ENCODE assay signal across 12 mouse cellular contexts in genomic region chr9:51167954-51168353, GRCm38 (mm10). TPM values are rescaled to one million over a fixed set of nuclear protein-coding genes. Genes with fewer than 3 reads are reported as not detected.
DNase-seq lines count a peak whose midpoint lies in the region; ATAC-seq lines count a peak whose summit lies in the region.
"Had no signal": no experiment of that assay in that cellular context is flagged by ENCODE, and none has a peak within 500 bp of the region (broad histone marks: within the 10 kb centered on the region; RNA-seq: fewer than 3 reads in every experiment).

No protein-coding gene starts in this region.

- no peak overlapping the region for H3K9ac ChIP-seq in midbrain, embryonic 11.5 days (ENCODE audit: low read length)
- H3K9ac ChIP-seq in neural tube, embryonic 15.5 days (replicated peaks), result no peak overlapping the region
- H3K9ac ChIP-seq: midbrain, embryonic 12.5 days had no signal

- H3K4me1 ChIP-seq in midbrain, embryonic 11.5 days (ENCODE audit: control insufficient read depth, insufficient read depth, low read length), result no peaks in the 10 kb centered on the region
- no peaks in the 10 kb centered on the region for H3K4me1 ChIP-seq in neural tube, embryonic 15.5 days

- H3K4me3 ChIP-seq in midbrain, embryonic 11.5 days (ENCODE audit: low read depth, low read length), result no peak overlapping the region
- H3K4me3 ChIP-seq in neural tube, embryonic 15.5 days (replicated peaks), result no peak overlapping the region
- H3K4me3 ChIP-seq: midbrain, embryonic 12.5 days had no signal

- H3K27ac ChIP-seq in midbrain, embryonic 11.5 days (ENCODE audit: low read depth, low read length), result no peak overlapping the region
- H3K27ac ChIP-seq in neural tube, embryonic 15.5 days (replicated peaks), result no peak overlapping the region
- H3K27ac ChIP-seq: midbrain, embryonic 12.5 days had no signal

- H3K9me3 ChIP-seq in midbrain, embryonic 11.5 days (ENCODE audit: control insufficient read depth, low read length), result no peaks in the 10 kb centered on the region
- H3K9me3 ChIP-seq in neural tube, embryonic 15.5 days (replicated peaks), result no peaks in the 10 kb centered on the region
- H3K9me3 ChIP-seq: midbrain, embryonic 12.5 days had no signal

- 66% methylated on average over 11 of the region's 11 CpGs for WGBS in midbrain, embryonic 11.5 days
- 57% methylated on average over 11 of the region's 11 CpGs for WGBS in neural tube, embryonic 15.5 days

- DNase-seq in cerebellum, postnatal 25 days, result peak; percentile 33 to 47
- DNase-seq in cerebellum, adult 11-12 months, result no peak
- peak; percentile 78 for DNase-seq in urinary bladder, postnatal 14 days (ENCODE audit: low spot score)
- DNase-seq in urinary bladder, postnatal 10 days (ENCODE audit: low spot score), result no peak
- DNase-seq in spleen, postnatal 36 days (ENCODE audit: low spot score in 2 of 2), result peak; percentile 52 to 53
- no peak for DNase-seq in layer of hippocampus, adult 8-10 months (ENCODE audit: low spot score in 2 of 2)
- DNase-seq in midbrain, embryonic 11.5 days (ENCODE audit: low spot score, missing footprints), result no peak
- DNase-seq: kidney, adult 11 months had no signal

- no peak for ATAC-seq in midbrain, embryonic 11.5 days (ENCODE audit: low FRiP score)
- no peak for ATAC-seq in neural tube, embryonic 15.5 days (ENCODE audit: low FRiP score)

- H3K4me2 ChIP-seq in midbrain, embryonic 11.5 days, result no peak overlapping the region
- H3K4me2 ChIP-seq in neural tube, embryonic 15.5 days, result no peak overlapping the region
- H3K4me2 ChIP-seq: midbrain, embryonic 12.5 days had no signal

- H3K27me3 ChIP-seq in midbrain, embryonic 11.5 days (ENCODE audit: control insufficient read depth, insufficient read depth, low read length), result no peaks in the 10 kb centered on the region
- H3K27me3 ChIP-seq in neural tube, embryonic 15.5 days (replicated peaks), result no peaks in the 10 kb centered on the region
- H3K27me3 ChIP-seq: midbrain, embryonic 12.5 days had no signal

- H3K36me3 ChIP-seq in midbrain, embryonic 11.5 days (ENCODE audit: control insufficient read depth, insufficient read depth, low read length), result no peaks in the 10 kb centered on the region
- no peaks in the 10 kb centered on the region for H3K36me3 ChIP-seq in neural tube, embryonic 15.5 days
- H3K36me3 ChIP-seq: midbrain, embryonic 12.5 days had no signal

RNA-seq across cellular contexts. Expression of gene Gm32742, which starts 2.6 kb away (rescaled TPM):
- under 1 TPM in 1 of 4 experiments, not detected in 3; 0.10 TPM for total RNA-seq in layer of hippocampus, adult 8-10 months (2022)
- polyA plus RNA-seq in midbrain, embryonic 11.5 days (2014; fragmentation: Nextera tagmentation; extraction: Ambion mirVana), result not detected in 2 replicates
- 0.19 TPM in 1 of 2 replicates, not detected in the other for polyA plus RNA-seq in neural tube, embryonic 15.5 days (2015; fragmentation: Nextera tagmentation; extraction: Ambion mirVana)
- total RNA-seq: left cerebral cortex, postnatal 25 days had no signal
- polyA plus RNA-seq: heart, embryonic 14.5 days; midbrain, embryonic 12.5 days had no signal

RNA-seq across cellular contexts. Expression of gene Pou2af1, which starts 45.6 kb away (rescaled TPM):
- total RNA-seq in layer of hippocampus, adult 8-10 months (2022), result not detected
- polyA plus RNA-seq in midbrain, embryonic 11.5 days (2014; fragmentation: Nextera tagmentation; extraction: Ambion mirVana), result 0.05 TPM in 1 of 2 replicates, not detected in the other
- 0.09 and 0.38 TPM in 2 replicates for polyA plus RNA-seq in neural tube, embryonic 15.5 days (2015; fragmentation: Nextera tagmentation; extraction: Ambion mirVana)
- polyA plus RNA-seq: heart, embryonic 14.5 days; midbrain, embryonic 12.5 days had no signal

Comparison
In these comparisons a context has a peak if more than half of its experiments do, and no peak if none do; other contexts are left out.
1. DNase-seq: peak in cerebellum, postnatal 25 days (2 of 2), urinary bladder, postnatal 14 days (single experiment) and spleen, postnatal 36 days (2 of 2); none in cerebellum, adult 11-12 months (single experiment), urinary bladder, postnatal 10 days (single experiment), layer of hippocampus, adult 8-10 months (0 of 2) and midbrain, embryonic 11.5 days (single experiment).